Mouse (Mus musculus) cerebellum, postnatal 36 days (tissue): ENCODE measurements at regions not wholly inside any gene's neighbourhood (a gene's known extent, or its start where the extent isn't known, plus 50 kb on each side); places are given as distances from the start of the nearest gene placed in this dataset.

ENCODE experiments used
- DNase-seq, 2 experiments: peaks; one replicate each; pipeline ENCODE4 v3.0.0; 2021 to 2022; ENCODE audit warnings: mixed read lengths in 2 of 2

DNA sequence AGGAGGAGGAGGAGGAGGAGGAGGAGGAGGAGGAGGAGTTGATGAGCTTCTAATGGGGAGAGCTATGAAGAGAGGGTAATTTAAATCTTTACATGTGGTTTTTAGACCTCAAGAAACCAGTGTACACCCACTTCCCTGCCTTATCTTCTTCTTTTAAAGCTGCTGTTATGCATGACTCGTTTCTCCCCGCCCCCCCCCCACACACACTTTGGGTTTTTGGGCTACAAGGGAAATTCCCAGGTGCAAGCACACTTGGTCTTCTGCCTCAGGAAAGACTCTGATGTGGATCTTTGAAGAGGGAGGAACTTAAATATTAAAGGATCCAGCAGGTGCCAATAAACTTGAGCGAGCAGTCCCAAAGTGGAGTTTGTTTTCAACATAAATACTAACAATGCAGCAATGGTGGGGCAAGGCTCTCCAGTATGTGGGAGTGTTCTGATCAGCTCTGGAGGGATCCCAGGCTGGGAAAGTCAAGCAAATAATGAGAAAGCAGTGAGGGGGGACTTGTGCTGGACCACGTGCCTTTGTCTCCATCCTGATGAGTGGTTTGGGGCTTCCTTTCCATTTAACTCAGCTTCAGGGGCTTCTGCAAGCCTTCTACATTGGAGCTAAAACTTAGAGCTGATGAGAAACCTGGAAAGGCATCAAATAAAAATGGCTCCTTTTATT, 296.0 kb downstream of the Pten start:
- DNase-seq, result no peak

DNA sequence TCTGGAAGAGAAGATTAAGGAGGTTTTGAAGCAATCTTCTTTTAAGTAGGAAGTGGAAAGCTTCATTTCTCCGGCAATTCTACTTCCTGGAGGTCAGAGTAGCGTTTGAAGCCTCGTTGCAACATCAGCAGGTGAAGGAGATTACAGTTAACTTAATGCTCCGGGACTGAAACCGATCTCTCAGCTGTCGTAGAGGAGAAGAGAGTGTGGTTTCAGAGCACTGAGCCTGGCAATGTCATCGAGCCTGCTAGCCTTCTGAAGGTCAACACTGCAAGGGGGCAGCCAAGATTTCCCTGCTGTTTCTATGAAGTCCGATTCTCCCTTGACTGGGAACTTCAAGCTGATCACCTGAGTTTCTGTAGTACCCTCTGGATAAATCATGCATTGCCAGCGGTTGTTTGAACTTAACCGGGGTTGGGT, 299.1 kb downstream of the Pten start:
- DNase-seq, result no peak

DNA sequence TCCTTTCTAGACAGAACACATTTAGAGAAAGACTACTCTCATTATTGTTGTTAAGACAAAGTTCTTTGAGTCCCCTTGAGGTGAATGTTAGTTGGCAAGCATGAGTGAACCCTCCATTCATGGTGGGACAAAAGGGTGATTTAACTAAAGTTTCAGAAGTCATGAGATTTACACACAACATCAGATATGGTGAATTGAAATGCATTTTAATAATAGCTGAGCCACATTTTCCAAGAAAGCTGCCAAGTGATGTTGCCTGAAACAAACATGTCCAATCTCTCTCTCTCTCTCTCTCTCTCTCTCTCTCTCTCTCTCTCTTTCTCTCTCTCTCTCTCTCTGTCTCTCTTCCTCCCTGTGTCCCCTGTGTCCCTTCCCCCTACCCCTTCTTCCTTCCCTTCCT, 303.7 kb downstream of the Pten start:
- no peak for DNase-seq

DNA sequence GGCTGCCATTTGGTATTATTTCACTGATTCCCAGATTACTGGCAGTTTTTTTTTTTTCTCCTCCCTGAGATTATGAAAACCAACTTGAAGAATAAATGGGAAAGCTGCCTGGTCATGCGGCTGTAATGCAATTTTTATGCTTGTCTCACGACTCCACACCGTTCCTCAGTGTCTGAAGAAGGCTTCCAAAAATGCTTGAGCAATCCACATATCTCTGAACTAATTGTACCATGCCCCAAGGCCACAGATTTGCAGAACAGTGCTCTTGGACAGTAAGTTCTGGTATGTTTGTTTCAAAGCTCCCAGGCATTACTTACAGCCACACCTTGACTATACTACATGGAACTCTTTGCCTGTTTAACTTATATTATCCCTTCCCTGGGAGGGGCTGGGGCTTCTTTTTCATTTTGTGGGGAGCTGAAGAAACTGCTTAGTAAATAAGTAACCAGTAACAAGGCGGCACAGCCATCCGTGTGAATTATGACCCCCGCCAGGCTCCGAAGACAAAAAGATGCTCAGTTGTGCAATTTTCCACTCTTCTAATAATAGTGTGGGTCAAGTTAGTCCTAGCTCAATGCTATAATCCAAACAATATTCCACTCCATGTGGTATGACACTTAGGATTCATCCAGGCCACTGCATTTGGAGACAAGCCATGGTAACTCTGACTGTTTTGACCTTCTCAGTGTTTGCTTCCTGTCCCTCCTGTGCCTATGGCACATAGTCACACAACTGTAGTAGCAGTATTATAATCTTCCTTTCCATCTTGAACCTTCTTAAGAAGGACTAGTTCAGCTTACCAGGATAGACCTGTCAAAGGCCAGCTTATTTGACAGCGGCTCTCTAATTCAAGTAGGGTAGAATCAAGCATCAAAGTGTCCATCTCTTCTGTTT, 305.1 kb downstream of the Pten start:
- DNase-seq, result no peak

DNA sequence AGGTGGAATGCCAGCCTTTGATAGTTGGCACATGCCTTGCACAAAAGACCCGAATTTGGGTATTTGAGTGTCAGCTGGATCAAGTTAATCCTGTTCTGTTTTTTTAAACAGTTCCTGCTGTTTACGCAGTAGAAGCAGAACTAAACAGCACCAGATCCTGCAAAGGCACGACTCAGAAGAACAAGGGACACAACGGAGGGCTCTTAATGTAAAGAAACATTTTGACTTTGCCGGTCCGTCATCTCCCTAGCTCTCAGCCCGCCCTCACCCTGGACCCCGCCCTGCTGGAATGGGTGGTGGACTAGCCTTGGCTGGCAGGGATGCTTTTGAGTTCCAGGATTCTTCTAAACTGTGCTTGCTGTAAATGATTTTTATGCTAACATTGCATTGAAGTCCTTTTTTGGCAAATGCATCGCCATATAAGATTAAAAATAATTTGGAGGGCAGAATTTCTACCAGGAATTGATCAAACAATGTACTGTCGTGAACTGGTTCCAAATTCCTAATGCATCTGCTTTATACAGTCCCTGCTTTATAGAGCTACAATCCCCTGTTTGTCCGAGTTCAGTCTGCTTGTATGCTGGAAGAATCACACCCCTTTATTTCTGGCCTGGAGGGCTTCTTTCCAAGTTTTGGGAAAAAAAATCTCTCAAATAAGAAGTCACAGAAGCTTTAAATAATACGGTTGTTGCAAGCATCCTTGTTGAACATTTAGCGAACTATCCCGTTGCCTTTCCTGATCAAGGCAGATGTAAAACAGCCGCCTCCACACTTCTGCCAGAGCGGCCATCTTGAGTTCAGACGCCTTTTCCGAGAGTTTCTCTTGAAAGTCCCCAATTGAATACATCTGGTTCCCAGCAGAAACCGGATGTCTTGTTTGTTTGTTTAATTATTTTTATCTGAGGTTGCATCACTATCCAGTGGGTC, 308.2 kb downstream of the Pten start:
- no peak for DNase-seq

DNA sequence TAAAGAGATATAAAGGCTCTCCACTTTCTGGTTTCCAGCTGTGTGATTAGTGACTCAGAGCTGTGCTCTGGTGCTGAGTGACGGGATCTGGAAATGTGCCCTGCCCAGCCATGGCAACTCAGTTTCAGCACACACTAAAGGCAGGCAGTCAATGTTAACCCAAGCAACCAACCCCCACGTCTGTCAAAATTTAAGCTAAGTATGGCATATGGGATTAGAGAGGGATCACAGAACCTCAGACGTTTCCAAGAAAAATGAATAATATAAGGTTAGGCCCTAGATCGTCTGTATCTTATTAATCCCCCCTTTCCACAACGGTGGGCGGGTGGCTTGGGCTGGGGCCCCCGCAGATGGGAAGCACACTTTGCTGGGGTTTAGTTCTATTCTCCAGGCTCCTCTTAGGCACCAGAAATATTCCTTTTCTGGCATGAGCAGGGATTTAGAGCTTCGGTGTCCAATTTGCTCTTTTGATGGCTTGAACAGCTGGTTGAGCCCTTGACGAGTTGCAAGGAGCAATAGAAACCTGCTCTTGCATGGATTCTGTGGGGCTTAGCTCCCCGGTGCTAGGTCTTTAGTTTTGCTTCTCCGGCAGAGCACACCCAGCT, 311.2 kb downstream of the Pten start:
- DNase-seq, result no peak

DNA sequence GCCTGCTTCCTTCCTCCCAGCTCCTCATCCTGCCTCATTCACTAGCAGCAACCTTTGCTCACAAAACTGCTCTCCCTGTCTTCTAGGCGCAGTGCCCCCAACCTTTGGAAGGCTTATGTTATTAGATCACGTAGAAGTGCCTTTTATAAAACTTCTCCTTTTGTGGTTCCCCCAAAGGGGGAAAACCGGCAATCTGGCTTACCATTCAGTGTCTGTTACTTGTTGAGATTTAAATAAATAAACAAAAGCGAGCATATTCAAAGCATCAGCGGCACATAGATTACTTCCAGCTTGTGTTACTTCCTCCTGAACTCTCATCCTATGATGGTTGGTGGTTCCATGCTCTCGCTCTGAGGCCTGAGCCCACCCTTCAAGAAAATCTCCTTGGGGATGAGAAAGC, 312.5 kb downstream of the Pten start:
- DNase-seq, result no peak

DNA sequence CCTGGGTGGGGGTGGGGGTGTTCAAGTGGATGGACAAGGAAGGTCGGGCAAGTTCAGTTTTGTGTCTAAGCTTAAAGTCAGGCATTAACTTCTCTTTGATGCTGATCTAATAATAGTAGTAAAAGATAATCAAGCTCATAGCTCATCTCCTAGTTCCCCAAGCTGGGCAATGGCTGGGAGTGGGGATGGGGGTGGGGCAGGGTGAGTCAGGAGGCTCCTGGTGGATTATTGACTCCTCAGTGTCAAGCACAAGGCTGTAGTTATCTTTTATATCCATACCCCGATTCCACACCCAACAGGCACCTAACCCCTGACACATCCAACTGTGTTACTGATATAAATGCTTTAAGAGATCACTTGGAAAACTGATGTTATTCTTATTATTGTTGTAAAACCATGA, 315.0 kb downstream of the Pten start:
- no peak for DNase-seq

DNA sequence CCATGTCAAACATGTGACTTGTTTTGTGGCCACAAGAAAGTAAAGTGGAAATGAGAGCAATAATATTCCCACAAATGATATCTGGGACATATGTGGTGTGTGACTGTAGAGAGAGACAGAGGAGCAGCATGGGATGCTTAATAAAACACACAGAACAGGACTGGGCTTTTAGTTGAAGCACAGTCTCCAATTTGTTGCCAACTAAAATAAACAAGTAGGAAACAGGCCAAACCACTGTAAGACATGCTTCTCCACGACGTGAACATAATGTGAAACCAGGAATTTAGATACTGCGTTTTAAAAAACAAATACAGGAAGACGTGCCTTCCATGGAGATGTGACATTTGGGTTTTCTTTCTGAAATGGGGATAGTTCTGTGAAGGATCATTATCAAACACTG, 317.2 kb downstream of the Rnls start:
- DNase-seq, result no peak

DNA sequence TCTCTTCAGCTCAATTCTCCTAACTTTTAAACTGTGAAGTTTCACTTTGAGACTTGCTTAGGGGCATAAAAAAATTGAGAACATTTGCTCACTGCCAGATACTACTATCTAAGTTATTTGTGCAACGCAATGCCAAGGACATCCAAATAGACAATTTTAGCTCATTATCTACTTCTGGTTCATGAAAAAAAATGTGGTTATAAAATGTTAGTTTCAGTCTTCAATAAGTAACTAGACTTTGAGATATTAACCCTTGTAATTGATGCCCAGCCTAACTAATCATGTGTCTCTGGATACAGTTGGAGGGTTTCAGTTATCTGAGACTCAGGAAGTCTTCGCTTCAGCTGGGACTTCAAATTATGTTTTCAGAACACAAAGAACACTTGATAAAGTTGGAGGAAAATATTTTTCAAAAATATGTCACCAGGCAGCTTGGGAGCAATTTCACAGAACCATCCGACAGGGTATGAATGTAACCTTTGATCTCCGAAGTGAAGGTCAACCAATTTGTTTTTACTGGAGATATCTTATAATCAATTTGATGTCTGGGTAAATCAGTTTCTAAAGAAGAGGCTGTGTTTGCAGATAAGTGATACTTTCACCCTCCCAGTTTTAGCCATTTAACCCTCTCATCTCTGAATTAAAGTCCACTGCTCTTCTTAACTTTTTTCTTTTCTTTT, 313.3 kb downstream of the Rnls start:
- no peak for DNase-seq

DNA sequence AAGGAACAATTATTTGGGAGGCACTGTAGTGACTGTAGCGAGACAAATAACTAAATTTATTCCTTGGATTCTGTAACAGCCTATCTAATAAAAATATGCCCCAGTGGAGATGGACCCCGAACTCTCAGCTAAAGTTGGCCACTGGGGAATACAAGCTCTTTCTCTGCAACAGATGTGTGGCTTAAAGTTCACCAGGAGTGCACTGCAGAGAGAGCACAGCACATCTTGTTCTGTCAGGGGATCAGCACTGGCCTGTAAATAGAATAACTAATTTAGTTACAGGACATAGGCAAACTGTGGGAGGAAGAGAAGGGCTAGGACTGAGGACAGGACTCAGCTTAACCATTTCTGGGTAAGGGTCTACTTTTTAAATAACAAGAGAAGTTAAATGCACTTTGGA, 312.1 kb downstream of the Rnls start:
- DNase-seq, result no peak

DNA sequence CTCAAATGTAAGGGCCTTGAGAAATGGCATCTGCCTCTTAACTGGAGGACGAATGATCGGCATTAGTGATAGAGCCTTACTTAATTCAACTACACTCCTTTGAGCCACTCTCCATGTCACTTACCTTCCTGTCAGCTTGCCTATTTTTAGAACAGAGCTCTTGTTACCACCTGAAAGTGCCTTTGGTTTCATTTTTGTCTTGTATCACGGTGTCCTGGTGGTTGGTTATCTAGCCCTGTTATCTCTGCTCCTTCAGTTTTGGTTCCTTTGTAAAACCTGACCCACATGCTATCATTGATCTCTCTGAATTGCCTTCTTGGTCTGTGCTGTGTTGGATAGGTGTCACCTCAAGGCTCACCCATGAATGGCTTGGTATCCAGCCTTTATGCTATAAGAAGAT, 310.6 kb downstream of the Rnls start:
- no peak for DNase-seq

DNA sequence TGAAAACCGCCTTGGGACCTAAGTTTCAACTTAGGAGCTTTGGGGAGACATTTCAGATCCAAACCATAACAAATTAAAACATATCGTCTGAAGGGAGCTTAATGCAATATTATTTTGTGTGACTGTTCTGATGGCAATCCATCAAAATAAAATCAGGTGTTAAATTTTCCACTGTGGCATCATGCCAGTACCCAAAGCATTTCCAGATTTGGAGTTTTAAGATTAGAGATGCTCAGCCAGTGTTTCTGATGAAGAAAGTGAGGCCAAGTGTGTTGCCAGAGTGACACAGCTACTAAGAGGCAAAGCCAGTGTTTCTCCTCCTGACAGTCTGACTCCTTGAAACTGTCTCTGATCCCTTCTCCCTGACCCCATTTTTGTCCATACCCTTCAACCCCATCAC, 308.7 kb downstream of the Rnls start:
- no peak for DNase-seq

DNA sequence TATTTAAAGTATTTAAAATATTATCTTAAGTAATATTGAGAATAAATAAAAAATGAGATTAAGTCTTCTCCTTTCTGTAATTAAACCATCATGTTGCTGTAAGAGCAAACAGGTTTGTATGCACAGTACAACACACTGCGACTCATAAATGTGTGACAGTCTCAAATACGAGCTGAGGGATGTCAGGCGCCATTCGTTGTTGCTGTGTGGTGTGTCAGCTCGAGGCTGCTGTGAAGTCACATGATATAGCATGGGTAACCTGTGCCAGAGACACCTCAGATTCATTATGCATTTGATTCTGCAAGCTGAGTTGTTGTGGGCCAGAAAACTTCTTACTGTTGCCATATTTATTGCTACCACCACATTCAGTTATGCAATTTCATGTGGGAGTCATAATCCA, 307.4 kb downstream of the Rnls start:
- no peak for DNase-seq
